Mouse (Mus musculus) lung, postnatal 10 days (tissue): ENCODE measurements at regions not wholly inside any gene's neighbourhood (a gene's known extent, or its start where the extent isn't known, plus 50 kb on each side); places are given as distances from the start of the nearest gene placed in this dataset.

ENCODE experiments used
- DNase-seq: peaks from one replicate; pipeline ENCODE4 v3.0.0; 2021

GRCm38 (mm10) chr16:85743022-85743421 is 59.9 kb downstream of the Adamts1 start:
- no peak for DNase-seq

DNA sequence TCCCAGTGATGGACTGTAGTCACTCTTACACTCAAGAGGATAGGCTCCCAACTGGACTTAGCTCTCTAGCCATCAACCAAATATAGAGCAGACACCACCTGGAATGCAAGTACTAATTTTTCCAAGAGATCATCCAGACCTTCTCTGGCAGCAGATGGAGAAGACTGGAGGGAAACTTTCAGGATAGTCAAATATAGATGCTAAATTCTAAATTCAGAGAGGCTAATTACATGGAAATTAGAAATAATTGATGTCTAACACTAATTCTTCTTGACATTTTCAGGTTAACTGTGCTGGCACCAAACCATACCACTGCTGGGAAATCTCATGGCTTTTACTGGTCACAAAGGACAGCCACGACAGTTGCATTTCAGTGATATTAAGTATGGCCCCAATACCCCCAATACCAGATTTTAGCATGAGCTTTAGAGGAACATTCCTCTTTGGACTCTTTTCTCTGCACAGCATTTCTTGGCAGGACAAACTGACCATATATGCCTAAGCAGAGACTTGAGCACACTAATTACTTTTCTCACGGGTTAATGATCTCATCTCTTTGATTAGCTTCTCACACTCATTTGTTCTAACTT is 64.2 kb downstream of the Adamts1 start:
- DNase-seq, result no peak

DNA sequence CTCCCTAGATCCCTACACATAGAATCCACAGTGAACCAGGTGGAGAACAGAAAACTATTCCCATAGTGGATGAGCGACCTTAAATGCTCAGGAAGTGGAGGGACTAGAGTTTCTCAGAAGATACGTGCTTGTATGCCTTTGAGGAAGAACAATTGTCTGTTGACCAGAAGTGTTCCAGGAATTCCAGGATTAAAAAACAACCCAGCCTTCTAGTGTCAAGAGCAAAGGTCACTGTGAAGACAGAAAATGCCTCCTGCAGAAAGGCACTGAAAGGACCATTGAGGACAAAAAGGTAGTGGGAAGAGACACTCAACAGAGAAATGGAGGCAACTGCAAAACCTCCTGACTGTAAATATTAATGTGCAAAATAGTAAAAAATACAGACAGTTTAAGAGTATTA is 74.9 kb downstream of the Adamts1 start:
- DNase-seq, result no peak

DNA sequence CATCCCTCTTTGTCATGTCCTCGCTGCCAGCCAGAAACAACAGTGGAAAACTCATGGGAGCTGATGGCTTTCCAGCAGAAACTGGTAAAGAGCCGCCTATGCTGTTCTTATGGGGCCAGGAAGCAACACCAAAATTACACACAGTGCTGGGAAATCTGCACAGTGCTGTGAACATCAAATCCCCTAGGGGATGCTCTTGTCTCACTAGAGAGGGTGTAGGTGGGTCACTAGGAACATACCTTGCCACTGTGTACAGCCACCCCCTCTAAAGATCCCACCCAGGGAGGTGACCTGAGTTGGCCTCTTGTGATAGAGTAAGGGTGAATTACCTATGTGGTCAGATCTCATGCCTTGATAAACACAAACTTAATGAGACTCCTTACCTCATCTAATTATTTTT is 80.9 kb downstream of the Adamts1 start:
- peak; percentile 36 for DNase-seq

- DNase-seq, result no peak
Measured at GRCm38 (mm10) chr16:85712291-85712690, 90.6 kb downstream of the Adamts1 start.

DNA sequence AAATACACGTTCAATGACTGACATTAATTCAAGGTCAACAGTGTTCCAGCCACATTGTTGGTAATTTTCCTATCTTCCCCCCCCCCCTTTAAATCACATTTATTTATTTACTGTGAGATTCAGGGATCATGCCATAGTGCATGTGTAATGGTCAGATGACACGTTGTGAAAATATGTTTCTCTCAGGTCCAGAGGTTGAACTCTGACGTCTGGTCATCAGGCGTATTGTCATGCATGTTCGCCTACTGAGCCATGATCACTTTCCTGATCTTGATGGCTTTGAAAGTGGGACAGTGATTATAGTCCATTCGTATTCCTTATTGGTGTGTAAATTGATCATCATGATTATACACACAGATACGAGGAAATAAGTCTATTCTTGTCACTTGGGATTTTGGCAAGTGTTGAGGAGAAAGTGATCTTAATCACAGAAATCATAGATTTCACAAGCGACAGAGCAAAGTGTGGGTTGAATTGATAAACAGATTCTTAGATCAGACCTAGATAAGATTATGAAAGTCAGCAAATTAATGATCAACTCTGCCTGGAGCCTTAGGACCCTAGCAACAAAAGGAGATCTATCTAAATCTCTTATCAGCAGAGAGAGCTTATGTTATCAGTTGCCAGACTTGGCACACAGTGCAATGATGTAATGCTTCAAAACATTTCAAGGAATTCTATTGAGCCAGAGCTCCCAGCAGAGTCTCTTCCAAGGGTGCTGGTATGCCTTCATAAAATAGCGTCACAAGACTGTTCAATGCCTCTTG is 98.5 kb downstream of the Adamts1 start:
- DNase-seq, result no peak

DNA sequence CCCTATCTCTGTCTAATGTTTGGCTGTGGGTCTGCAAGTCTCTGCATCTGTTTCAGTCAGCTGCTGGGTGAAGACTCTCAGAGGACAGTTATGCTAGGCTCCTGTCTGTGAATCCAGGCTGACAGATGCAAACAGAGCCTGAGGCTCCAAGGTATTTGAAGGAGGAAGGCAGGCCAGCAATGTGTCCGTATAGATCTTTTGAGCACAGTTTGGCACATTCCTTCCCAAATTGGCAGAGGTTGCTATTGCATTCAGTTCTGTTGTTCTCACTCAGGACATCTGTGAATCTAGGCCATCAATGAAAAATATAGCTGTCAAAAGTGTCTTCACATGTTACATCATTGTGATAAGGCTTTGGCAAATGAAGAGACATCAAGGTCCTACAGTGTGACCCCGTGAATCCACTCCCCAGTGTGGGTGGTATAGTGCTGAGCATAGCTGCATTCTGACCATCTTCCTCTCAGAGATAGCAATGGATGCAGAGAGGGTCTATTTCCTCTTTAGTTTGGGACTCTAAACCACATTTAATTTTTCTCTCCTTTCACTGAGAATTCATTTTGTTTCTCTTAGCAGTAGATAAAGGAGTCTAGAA is 99.9 kb downstream of the Adamts1 start:
- peak; percentile 9 for DNase-seq

DNA sequence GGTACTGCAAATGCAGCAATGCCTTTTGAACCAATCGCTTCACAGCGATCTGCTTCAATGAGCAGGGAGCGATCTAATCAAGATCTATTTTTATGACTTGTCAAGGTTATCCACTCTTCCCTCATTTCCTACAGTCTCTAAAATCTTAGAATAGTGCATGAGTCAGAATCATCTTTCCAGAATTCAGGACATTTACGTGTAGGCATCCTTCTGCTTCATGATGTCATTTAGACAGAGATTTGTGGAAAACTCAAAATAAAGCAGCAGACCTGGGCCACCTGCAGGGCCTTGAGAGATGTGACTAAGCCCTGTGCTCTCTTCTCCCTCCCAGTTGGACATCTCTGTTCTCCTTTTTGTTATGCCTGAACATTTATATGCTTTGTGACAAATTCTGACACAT is 103.6 kb downstream of the Adamts1 start:
- no peak for DNase-seq

- DNase-seq, result no peak
Measured at GRCm38 (mm10) chr16:85682721-85683120, 120.2 kb downstream of the Adamts1 start.

DNA sequence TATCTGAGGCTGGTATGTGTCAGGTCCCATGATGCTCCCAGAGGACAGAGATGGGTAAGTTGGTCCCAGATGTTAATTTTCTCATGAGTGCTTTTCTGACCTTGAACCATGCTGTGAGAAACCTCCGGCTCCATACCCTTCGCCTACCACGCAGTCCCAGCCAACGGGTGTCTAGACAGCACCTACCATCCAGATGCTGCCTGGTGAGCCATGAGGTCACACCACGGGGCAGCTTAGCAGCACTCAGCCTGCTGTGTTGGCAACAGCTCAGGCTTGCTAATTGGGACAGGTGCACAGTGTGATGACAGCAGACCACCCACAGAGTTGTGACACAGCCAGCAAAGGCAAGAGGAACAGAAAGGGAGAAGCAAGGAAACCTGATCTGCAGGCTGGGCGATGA is 122.6 kb downstream of the Adamts1 start:
- DNase-seq, result no peak

- DNase-seq, result peak; percentile 13
Measured at GRCm38 (mm10) chr16:85678781-85679180, 124.1 kb downstream of the Adamts1 start.

DNA sequence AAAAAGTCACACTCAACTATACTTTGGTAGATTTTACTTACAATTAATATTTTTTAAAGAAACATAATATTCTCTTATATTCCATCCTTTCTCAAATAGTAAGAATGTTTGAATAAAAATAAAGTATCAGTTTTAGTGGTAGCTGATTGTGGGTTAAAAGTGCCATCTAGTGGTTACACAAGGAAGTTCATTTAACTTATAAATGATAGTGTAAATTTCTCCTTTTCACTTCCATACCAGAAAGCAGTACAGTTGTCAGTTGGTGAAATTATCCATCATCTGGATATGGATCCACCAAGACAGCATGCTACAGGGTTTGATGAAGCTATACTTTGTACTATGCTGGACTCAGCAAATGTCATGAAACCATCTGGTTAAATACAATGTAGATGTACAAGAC is 124.7 kb downstream of the Adamts1 start:
- no peak for DNase-seq

DNA sequence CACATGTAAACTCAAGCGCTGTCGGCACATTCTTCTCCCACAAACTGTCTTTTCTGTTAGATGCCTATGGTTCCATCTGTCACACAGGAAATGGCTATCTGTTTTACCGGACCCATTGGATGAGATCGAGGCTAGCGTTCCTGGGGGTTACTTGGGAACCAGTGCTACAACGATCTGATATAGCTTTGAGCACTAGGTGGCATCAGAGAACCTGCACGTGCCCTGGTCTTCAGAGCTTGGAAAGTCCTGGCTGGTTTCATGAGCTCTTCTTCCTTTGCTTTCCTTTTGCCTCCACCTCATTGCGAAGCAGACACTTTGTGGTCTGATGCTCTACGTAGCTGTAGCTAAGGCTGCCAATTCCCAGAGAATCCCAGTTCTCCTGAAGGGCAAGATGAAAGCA is 123.8 kb upstream of the Cyyr1 start:
- peak; percentile 76 for DNase-seq

GRCm38 (mm10) chr16:85668767-85669166 is 115.6 kb upstream of the Cyyr1 start:
- DNase-seq, result no peak

DNA sequence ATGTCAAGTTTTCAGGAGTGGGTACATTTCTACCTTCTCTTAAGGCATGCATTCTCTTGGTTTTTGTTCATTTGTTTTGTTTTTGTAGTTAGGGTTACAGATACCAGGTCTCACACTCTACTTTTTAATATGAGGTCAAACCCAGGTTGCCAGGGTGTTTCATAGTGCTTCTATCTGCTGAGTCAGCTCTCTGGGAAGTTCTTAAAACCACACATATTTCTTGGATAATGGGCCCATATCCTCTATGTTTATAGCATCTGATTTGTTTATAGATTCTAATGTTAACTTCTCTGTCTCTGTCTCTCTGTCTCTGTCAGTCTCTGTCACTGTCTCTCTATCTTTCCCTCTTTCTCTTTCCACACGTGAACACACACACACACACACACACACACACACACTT is 114.6 kb upstream of the Cyyr1 start:
- DNase-seq, result no peak

DNA sequence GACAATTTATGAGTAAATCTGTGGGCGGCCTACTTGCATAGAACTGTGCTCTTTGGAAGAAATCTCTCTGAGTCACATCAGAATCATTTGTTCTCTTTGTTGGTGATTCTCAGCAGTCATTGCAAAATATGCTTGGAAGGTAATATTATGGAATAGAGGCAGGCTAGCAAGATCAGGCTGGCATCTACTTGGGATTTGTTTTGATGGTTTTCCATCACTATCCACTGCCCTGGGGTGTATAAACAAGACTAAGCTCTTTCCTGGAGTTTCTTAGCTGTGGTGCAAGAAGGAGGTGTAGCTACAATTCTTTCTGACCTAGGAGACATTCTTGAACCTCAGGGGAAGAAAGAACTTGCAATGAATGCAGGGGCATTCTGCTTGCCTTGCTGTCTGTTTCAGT is 96.3 kb upstream of the Cyyr1 start:
- no peak for DNase-seq

DNA sequence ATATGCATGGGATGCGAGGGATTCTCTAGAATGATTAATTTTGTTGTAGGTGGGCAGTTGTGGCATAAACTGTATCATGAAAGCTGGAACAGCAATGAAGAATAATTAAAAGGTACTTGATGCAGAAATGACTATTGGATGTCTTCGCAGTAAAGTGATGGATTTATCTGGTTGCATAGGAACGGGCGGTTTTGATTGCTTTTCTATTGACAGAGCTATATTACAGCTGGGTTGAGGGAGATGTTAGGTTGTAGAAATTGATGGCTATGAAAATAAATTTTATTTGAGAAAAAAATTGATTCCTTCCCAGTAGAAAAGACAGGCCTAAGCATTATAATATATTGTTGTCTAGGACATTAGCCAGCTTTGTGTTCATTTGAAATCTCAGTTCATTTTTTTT is 87.8 kb upstream of the Cyyr1 start:
- DNase-seq, result no peak

- DNase-seq, result no peak
Measured at GRCm38 (mm10) chr16:85637079-85637478, 83.9 kb upstream of the Cyyr1 start.

DNA sequence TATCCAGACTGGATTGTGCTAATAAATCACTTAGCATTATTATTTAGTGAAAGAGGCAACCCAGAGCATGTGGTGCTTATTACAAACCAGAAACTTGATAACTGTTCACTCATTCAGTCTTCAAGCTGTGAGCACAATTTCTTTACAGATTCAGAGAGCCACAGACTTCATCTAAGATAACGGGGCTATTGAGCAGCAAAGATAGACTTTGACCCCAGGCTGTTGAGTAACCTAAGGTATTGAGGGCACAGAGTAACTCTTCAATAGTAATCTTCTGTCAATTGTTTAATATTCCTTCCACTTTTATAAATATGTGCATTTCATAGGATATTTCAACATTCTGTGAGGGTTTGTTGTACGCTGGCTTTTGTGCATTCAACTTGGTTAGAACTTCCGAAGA is 76.5 kb upstream of the Cyyr1 start:
- DNase-seq, result no peak

DNA sequence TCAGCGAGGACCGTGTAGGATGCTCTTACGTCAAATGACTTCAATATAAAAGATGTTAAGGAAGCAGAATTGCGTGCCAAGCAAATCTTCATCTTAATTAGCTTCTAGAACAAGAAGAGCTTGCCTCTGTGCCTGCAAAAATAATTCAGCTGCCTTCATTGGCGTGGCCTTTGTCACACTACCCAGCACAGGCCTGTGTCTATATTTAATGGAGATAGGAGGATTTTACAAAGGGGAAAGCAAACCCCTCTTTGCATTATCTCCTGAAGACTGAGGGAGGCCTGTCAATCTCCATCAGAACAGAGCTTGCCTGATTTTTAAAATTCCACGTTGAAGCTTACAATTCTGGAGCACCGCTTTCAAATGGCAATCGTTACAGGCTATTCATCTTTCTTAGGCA is 71.3 kb upstream of the Cyyr1 start:
- DNase-seq, result no peak

GRCm38 (mm10) chr16:85604089-85604488 is 50.9 kb upstream of the Cyyr1 start:
- DNase-seq, result no peak
